Mouse (Mus musculus) forebrain, postnatal 0 days (tissue): Measurements from ENCODE around the gene Dpep3. TPM values are rescaled to one million over a fixed set of nuclear protein-coding genes. Genes with fewer than 3 reads are reported as not detected.
"Not testable (repeated sequence)": the region's sequence is repeated elsewhere in the genome, so short reads cannot be mapped to it uniquely, and the experiment has no call there.

Source experiments
- ATAC-seq: fragments of 200-750 bp; cut with Nextera tagmentation; 2 replicates; pipeline ENCODE4 v1.8.0; 2017; ENCODE audit warnings: mild to moderate bottlenecking, moderate library complexity
- DNase-seq: peaks from one replicate; pipeline ENCODE4 v3.0.0-alpha.2; 2015
- H3K27ac ChIP-seq: fragments of 300-500 bp; sonication (generic); 2 replicates; pipeline ENCODE4 v1.5.1; 2014; ENCODE audit warnings: low read depth, mild to moderate bottlenecking, antibody characterized with exemption, low read length, moderate library complexity, mixed read lengths
- H3K27me3 ChIP-seq: fragments of 300-500 bp; sonication (generic); 2 replicates; pipeline ENCODE4 v1.6.1; 2014; ENCODE audit warnings: mild to moderate bottlenecking, low read length, mixed read lengths; ENCODE audit not compliant: insufficient read depth
- H3K36me3 ChIP-seq: fragments of 300-500 bp; sonication (generic); 2 replicates; pipeline ENCODE4 v1.6.1; 2014; ENCODE audit warnings: mild to moderate bottlenecking, moderate library complexity; ENCODE audit not compliant: insufficient read depth
- H3K4me1 ChIP-seq: fragments of 300-500 bp; sonication (generic); 2 replicates; pipeline ENCODE4 v1.6.1; 2014; ENCODE audit warnings: antibody characterized with exemption; ENCODE audit not compliant: insufficient read depth
- H3K4me2 ChIP-seq: fragments of 300-500 bp; sonication (generic); 2 replicates; pipeline ENCODE4 v1.6.1; 2014; ENCODE audit warnings: low read depth, mild to moderate bottlenecking, moderate library complexity
- H3K4me3 ChIP-seq: fragments of 300-500 bp; sonication (generic); 2 replicates; pipeline ENCODE4 v1.5.1; 2014; ENCODE audit warnings: low read depth, low read length, mixed read lengths
- H3K9ac ChIP-seq: fragments of 300-500 bp; sonication (generic); 2 replicates; pipeline ENCODE4 v1.6.1; 2014; ENCODE audit warnings: mild to moderate bottlenecking
- H3K9me3 ChIP-seq: fragments of 300-500 bp; sonication (generic); 2 replicates; pipeline ENCODE4 v1.6.1; 2016; ENCODE audit warnings: low read length
- CTCF ChIP-seq: sonication (generic); IDR thresholded peaks from 2 replicates; pipeline ENCODE4 v1.5.1; 2016; ENCODE audit warnings: antibody characterized with exemption, control low read depth, low read depth
- WGBS: fragments of 180-500 bp; shearing (Covaris S2); extraction: QIAGEN DNeasy Blood & Tissue Kit; methylation state at CpG from one replicate; pipeline ENCODE4 v1.1.7; 2014; 5-methylcytosine and 5-hydroxymethylcytosine counted together
- polyA plus RNA-seq: library from polyadenylated mRNA; unstranded; fragments of >200 nt; fragmentation: Nextera tagmentation; extraction: Ambion mirVana; gene quantifications from 2 replicates; pipeline ENCODE4 v1.2.1, GENCODE M21; 2015
- total RNA-seq: library from RNA; depleted of rRNA; stranded (reverse); fragments of >200 nt; gene quantifications from 2 replicates; pipeline ENCODE4 v1.2.3, GENCODE M21; 2014; rRNA removed

The Dpep3 gene
- total RNA-seq (not detected in 2 replicates), polyA plus RNA-seq (not detected in 2 replicates)

- Histone ChIP-seq H3K27me3 (no peaks in the 10 kb centered on the region), H3K27ac (no peak within 1 kb of the TSS), H3K36me3 (no peaks in the 10 kb centered on the region), H3K4me3 (no peak within 1 kb of the TSS), H3K9me3 (no peaks in the 10 kb centered on the region), H3K4me2 (no peak within 1 kb of the TSS), H3K4me1 (no peaks in the 10 kb centered on the region), H3K9ac (no peak within 1 kb of the TSS)
- WGBS, result 91% methylated on average over 15 of the region's 15 CpGs
- TF ChIP-seq CTCF, result no peak
- ATAC-seq, result no peak
- no peak for DNase-seq
These were observed at the start of gene Dpep3 for GRCm38 (mm10) chr8:105979325-105979724. Gene Dpep3, minus strand, starts transcription at chr8:105979429.

- Histone ChIP-seq H3K4me1 (no peaks in the 10 kb centered on the region), H3K27me3 (no peaks in the 10 kb centered on the region), H3K9ac (no peak overlapping the region), H3K4me2 (no peak overlapping the region), H3K27ac (no peak overlapping the region), H3K36me3 (peaks cover 25% of the 10 kb centered on the region), H3K9me3 (no peaks in the 10 kb centered on the region), H3K4me3 (no peak overlapping the region)
- TF ChIP-seq CTCF, result peak; percentile 95
- peak; percentile 71 for ATAC-seq
- peak; percentile 89 for DNase-seq
These were observed 43.3 kb upstream of the Dpep3 start for GRCm38 (mm10) chr8:106022483-106022882.

DNA sequence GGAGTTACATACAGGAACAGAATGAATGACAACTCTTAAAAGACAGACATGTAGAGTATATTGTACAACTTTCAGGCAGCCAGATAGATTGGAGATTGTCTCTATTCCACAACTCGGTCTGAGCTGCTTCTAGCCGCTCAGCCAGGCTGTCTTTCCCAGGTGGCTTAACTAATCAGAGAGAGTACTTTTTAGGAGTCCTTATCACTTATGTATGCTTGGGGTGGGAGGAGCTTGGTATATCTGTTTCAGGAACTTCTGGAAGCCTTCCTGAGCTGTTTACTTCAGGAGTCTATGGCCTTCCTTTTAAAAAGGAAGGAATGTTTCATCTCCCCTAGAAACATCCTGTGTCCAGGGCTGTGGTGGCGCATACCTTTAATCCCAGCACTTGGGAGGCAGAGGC is 38.8 kb upstream of the Dpep3 start:
- 92% methylated on average over 3 of the region's 3 CpGs for WGBS
- Histone ChIP-seq H3K27ac (no peak overlapping the region), H3K4me2 (no peak overlapping the region), H3K9me3 (no peaks in the 10 kb centered on the region), H3K36me3 (peaks cover 16% of the 10 kb centered on the region), H3K4me3 (no peak overlapping the region), H3K27me3 (no peaks in the 10 kb centered on the region), H3K4me1 (no peaks in the 10 kb centered on the region), H3K9ac (no peak overlapping the region)
- DNase-seq (no peak), ATAC-seq (no peak)
- TF ChIP-seq CTCF, result no peak

DNA sequence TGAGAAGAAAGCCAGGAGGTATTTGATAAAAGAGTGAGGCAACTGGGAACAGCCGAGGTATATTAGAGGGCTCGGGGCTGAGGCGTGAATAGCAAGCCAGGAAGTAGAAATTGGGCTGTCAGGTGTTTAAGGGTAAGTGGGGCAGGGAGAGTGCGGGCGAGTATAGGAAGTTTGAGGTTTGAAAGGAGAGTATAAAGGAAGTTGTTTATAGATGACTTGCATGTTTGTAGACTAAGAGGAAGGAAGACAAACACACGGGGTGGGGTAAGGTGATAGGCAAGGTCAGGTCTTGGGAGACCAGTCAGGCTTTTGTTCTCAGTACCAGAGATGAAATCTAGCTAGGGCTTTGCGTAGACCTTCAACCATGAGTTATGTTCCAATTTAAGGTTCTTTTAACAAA is 37.9 kb upstream of the Dpep3 start:
- ATAC-seq (no peak), DNase-seq (no peak)
- Histone ChIP-seq H3K27ac (no peak overlapping the region), H3K4me2 (no peak overlapping the region), H3K36me3 (peaks cover 16% of the 10 kb centered on the region), H3K4me3 (no peak overlapping the region), H3K27me3 (no peaks in the 10 kb centered on the region), H3K4me1 (no peaks in the 10 kb centered on the region), H3K9ac (no peak overlapping the region), H3K9me3 (no peaks in the 10 kb centered on the region)
- no peak for TF ChIP-seq CTCF
- 92% methylated on average over 7 of the region's 7 CpGs for WGBS

GRCm38 (mm10) chr8:106016284-106016683 is 37.1 kb upstream of the Dpep3 start:
- WGBS, result 92% methylated on average over 6 of the region's 6 CpGs
- peaks cover 16% of the 10 kb centered on the region for H3K36me3 ChIP-seq
- TF ChIP-seq CTCF, result no peak
- no peaks in the 10 kb centered on the region for H3K27me3 ChIP-seq
- no peaks in the 10 kb centered on the region for H3K4me1 ChIP-seq
- no peak for ATAC-seq
- no peak overlapping the region for H3K27ac ChIP-seq
- H3K4me2 ChIP-seq, result no peak overlapping the region
- no peak overlapping the region for H3K9ac ChIP-seq
- no peaks in the 10 kb centered on the region for H3K9me3 ChIP-seq
- H3K4me3 ChIP-seq, result no peak overlapping the region
- DNase-seq, result no peak

DNA sequence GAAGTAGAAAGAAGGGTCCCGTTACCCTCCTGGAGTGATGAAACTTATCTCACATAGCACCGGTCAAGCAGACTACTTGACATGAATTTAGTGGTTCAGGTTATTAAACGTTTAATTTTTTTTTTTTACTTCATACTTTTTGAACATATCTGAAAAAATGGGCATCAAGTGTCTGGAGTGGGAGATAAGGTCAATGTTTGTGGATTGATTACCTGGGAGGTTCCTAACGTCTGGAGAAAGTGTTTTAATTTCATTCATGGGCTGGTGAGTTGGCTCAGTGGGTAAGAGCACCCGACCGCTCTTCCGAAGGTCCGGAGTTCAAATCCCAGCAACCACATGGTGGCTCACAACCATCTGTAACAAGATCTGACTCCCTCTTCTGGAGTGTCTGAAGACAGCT is 33.0 kb upstream of the Dpep3 start:
- not testable (repeated sequence) for DNase-seq, H3K9me3 ChIP-seq, ATAC-seq, H3K27me3 ChIP-seq, H3K9ac ChIP-seq, H3K27ac ChIP-seq, H3K36me3 ChIP-seq
- WGBS, result 85% methylated on average over 8 of the region's 8 CpGs
- H3K4me2 ChIP-seq, result peak overlapping the region; percentile 95
- peak overlapping the region; percentile 92; the same call in 1 of the 2 replicates for H3K4me3 ChIP-seq
- peaks cover 11% of the 10 kb centered on the region for H3K4me1 ChIP-seq

DNA sequence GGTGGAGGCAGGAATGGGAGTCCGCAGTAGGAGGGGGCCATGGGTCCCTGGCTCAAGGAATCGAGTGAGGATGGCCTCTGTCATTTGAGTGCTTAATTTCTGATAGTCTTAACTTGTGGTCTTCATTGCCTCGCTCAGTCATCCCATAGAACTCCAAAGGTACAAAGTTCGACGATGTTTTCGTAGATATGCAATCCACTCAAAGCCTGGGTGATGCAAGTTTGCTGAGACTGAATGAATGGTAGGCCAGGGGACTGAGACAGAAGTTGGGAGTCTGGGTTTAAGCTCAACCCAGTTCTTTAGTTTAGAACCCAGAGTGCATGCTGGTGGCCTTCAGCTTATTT is 32.4 kb upstream of the Dpep3 start, which contains the start of gene Ddx28:
Ddx28 (minus strand) TSS at position 240 of the 344 bp plus-strand sequence.
- Histone ChIP-seq H3K27me3 (no peaks in the 10 kb centered on the region), H3K9ac (peak within 1 kb of the TSS; percentile 89), H3K36me3 (peaks cover 7% of the 10 kb centered on the region), H3K4me3 (peak within 1 kb of the TSS; percentile 92), H3K27ac (peak within 1 kb of the TSS; percentile 82), H3K9me3 (no peaks in the 10 kb centered on the region), H3K4me1 (peaks cover 11% of the 10 kb centered on the region), H3K4me2 (peak within 1 kb of the TSS; percentile 95)
- DNase-seq (no peak), ATAC-seq (peak; percentile 27; the same call in 1 of the 2 replicates)
- 3% methylated on average over 6 of the region's 6 CpGs for WGBS
- TF ChIP-seq CTCF, result no peak
